Mouse (Mus musculus): ENCODE measurements around the gene 5430402E10Rik. TPM values are rescaled to one million over a fixed set of nuclear protein-coding genes. Genes with fewer than 3 reads are reported as not detected.
"Not testable (repeated sequence)": the region's sequence is repeated elsewhere in the genome, so short reads cannot be mapped to it uniquely, and the experiment has no call there.

Gene 5430402E10Rik
- not detected in 2 replicates for total RNA-seq (2017)

DNA sequence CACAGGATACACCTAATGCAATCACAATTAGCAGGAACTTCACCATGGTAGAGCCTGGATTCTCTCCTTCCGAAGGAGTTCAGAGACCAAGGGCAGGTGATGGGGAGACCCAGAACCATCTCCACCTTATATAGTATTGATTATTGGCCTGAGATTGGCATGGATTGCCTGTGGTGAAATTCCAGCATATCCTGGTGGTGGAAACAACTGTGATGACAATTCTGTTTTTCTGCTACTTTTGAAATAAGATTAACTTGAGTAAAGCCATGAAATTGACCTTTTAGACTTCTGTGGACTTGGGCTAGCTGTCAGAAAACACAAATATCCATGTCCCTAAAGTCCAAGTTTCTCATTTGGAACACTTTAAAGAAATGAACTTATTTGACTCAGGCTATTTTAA is at the start of gene 5430402E10Rik:
Gene 5430402E10Rik (minus strand): TSS at position 101 of the 400 bp plus-strand sequence.
- ATAC-seq (ENCODE audit: extremely low read depth, insufficient number of reproducible peaks, low FRiP score, poor library complexity, severe bottlenecking): not testable (repeated sequence)

DNA sequence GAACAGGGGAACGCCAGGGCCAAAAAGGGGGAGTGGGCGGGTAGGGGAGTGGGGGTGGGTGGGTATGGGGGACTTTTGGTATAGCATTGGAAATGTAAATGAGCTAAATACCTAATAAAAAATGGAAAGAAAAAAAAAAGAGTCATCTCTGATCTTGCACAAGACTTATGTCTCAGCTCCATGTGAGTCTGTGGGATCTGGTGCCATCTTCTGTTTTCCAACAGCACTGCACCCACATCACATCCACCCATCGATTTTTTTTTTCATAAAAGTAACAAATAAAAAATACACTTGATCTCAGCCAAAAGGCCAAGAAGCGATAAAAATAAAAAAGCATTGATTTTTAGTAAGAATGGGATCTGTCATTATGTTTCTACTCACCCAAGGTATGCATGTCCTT is 44.8 kb downstream of the 5430402E10Rik start:
- ATAC-seq (ENCODE audit: extremely low read depth, insufficient number of reproducible peaks, low FRiP score, poor library complexity, severe bottlenecking): not testable (repeated sequence)

Other genes starting within 250 kb of the 5430402E10Rik start
- 22.0 and 22.6 TPM in 2 replicates for gene Prkx, start 128.8 kb downstream of the 5430402E10Rik start, total RNA-seq (2017)
- not detected in 2 replicates for gene Pbsn, start 71.4 kb downstream of the 5430402E10Rik start, total RNA-seq (2017)
- gene Gm14744, start 60.3 kb downstream of the 5430402E10Rik start, total RNA-seq (2017): not detected in 2 replicates
- not detected in 2 replicates for gene Obp1a, start 166.3 kb upstream of the 5430402E10Rik start, total RNA-seq (2017)
- gene Gm5938, start 200.4 kb upstream of the 5430402E10Rik start, total RNA-seq (2017): not detected in 2 replicates